Mouse (Mus musculus): ENCODE measurements at regions not wholly inside any gene's neighbourhood (a gene's known extent, or its start where the extent isn't known, plus 50 kb on each side); places are given as distances from the start of the nearest gene placed in this dataset.

DNA sequence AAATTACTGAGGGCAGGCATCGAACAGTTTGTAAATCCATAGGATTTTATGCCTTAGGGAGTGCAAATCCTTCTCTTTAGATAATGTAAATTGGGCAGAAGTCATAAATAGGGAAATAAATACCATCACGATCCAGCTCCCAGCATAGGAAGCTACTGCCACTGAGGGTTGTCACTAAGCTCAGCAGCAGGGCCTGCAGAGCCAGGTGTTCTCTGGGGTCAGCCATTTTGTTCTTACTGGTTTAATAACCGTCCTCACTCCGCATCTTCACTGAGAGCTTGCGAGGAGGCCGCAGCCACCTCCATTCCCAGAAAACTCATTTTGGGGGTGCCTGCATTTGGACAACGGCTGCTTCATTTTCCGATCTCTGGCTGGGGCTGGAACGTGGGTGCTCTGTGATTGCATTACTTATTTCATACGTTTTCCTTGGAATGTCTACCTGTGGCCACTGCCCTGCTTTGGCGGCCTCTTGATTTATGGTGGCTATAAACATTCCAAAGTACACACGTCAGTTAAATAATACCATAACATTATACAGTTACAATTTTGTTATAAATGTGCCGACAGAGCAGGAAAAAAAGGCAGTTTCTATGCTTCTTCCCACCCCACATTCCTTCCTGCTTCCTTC, 97.9 kb upstream of the Stx16 start:
- 0 out of 2 replicates have a peak, but pooled peaks cover 6% of the 10 kb centered on the region for H3K4me1 ChIP-seq (replicated peaks; ENCODE audit: insufficient read depth, low read length)
- no peak overlapping the region for H3K9ac ChIP-seq (ENCODE audit: low read depth, low read length)
- no peaks in the 10 kb centered on the region for H3K27me3 ChIP-seq (ENCODE audit: insufficient read depth, low read length)
- peak overlapping the region; percentile 81 for H3K27ac ChIP-seq
- H3K9me3 ChIP-seq (replicated peaks; ENCODE audit: low read length) = no peaks in the 10 kb centered on the region
- ATAC-seq (replicated peaks; ENCODE audit: low FRiP score, low read depth) = no peak; the same call in 1 of the 2 replicates
- DNase-seq (ENCODE audit: low spot score) = peak; percentile 30
- TF ChIP-seq CTCF (IDR thresholded peaks at IDR 0.05; ENCODE audit: low read depth) = no peak
- no peak overlapping the region for H3K4me2 ChIP-seq (ENCODE audit: low read length)
- H3K36me3 ChIP-seq (ENCODE audit: insufficient read depth, low read length) = no peaks in the 10 kb centered on the region
- WGBS = 41% methylated on average over 13 of the region's 13 CpGs
- no peak overlapping the region for H3K4me3 ChIP-seq (replicated peaks; ENCODE audit: low read depth, low read length)

DNA sequence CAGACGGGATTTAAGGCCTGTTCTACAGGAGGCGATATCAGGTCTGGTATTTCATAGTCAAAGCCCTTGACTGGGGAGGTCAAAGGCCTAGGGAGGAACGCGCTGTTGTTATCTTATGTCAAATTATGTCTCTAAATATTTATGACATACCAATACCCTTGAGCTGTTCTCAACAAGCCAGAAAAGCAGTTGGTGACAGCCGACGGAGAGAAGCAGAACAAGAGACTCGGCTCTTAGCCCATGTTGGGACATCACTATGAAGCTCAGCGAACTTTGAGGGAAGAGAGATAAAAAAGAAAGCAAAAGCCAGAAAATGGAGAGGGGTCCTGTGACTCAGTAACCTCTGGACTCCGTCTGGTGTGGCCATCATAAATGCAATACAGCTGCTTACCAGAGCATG, 95.1 kb upstream of the Stx16 start:
- WGBS = 58% methylated on average over 9 of the region's 9 CpGs
- H3K36me3 ChIP-seq (ENCODE audit: insufficient read depth, low read length) = no peaks in the 10 kb centered on the region
- H3K27me3 ChIP-seq (ENCODE audit: insufficient read depth, low read length) = no peaks in the 10 kb centered on the region
- H3K4me2 ChIP-seq (ENCODE audit: low read length) = no peak overlapping the region
- no peak for DNase-seq (ENCODE audit: low spot score)
- no peak for ATAC-seq (replicated peaks; ENCODE audit: low FRiP score, low read depth)
- H3K27ac ChIP-seq = no peak overlapping the region
- no peak overlapping the region for H3K9ac ChIP-seq (ENCODE audit: low read depth, low read length)
- TF ChIP-seq CTCF (IDR thresholded peaks at IDR 0.05; ENCODE audit: low read depth) = no peak
- H3K9me3 ChIP-seq (replicated peaks; ENCODE audit: low read length) = no peaks in the 10 kb centered on the region
- 0 out of 2 replicates have a peak, but pooled peaks cover 3% of the 10 kb centered on the region for H3K4me1 ChIP-seq (replicated peaks; ENCODE audit: insufficient read depth, low read length)
- H3K4me3 ChIP-seq (replicated peaks; ENCODE audit: low read depth, low read length) = no peak overlapping the region

DNA sequence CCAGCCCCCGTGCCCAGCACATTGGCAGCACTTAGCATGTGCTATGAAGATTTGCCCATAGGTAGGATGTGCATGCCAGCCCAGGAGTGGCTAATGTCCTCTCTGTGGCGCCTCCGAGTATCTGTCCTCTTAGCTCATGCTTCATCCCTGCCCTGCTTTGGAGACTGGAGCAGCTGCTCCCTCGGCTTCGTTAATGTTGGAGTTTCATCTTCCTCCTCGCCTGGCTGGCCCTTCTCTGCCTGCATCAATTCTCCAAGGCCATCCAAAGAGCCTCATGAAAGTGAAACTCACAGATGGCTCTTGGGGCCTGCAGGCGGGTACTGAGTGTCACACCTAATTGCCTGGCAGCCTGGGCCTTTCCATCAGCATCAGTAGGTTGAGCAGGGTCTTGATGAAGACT, 88.6 kb upstream of the Stx16 start:
- no peak for DNase-seq (ENCODE audit: low spot score)

DNA sequence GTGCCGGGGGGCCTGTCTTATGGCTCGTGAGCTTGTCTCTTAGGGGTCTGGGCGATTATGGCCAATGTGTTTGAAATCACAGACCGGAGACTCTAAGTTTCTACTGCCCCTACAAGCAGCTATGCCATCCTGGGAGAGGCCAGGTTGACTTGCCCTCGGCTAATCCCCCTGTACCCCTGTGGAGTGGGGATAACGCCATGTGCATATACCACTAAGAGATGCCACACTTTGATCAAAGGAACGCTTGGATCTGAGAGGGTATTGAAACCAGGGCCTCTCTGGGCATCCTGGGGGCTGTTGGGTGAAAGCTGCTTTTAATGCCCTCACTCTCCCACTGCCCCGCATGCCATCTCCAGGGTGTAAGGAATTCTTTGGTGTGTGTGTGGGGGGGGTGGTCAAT, 88.2 kb upstream of the Stx16 start:
- Histone ChIP-seq H3K4me2 (ENCODE audit: low read length) (no peak overlapping the region), H3K9ac (ENCODE audit: low read depth, low read length) (no peak overlapping the region), H3K27ac (no peak overlapping the region), H3K4me3 (replicated peaks; ENCODE audit: low read depth, low read length) (no peak overlapping the region), H3K27me3 (ENCODE audit: insufficient read depth, low read length) (no peaks in the 10 kb centered on the region), H3K9me3 (replicated peaks; ENCODE audit: low read length) (no peaks in the 10 kb centered on the region), H3K4me1 (replicated peaks; ENCODE audit: insufficient read depth, low read length) (no peaks in the 10 kb centered on the region), H3K36me3 (ENCODE audit: insufficient read depth, low read length) (no peaks in the 10 kb centered on the region)
- 90% methylated on average over 8 of the region's 8 CpGs for WGBS
- TF ChIP-seq CTCF (IDR thresholded peaks at IDR 0.05; ENCODE audit: low read depth) = no peak
- DNase-seq (ENCODE audit: low spot score) (no peak), ATAC-seq (replicated peaks; ENCODE audit: low FRiP score, low read depth) (no peak)

More for the DNA sequence above, 88.6 kb upstream of the Stx16 start:
- no peak for ATAC-seq (replicated peaks; ENCODE audit: low FRiP score, low read depth)
- Histone ChIP-seq H3K9ac (ENCODE audit: low read depth, low read length) (no peak overlapping the region), H3K4me1 (replicated peaks; ENCODE audit: insufficient read depth, low read length) (no peaks in the 10 kb centered on the region), H3K27ac (no peak overlapping the region), H3K27me3 (ENCODE audit: insufficient read depth, low read length) (no peaks in the 10 kb centered on the region), H3K9me3 (replicated peaks; ENCODE audit: low read length) (no peaks in the 10 kb centered on the region), H3K4me2 (ENCODE audit: low read length) (no peak overlapping the region), H3K36me3 (ENCODE audit: insufficient read depth, low read length) (no peaks in the 10 kb centered on the region), H3K4me3 (replicated peaks; ENCODE audit: low read depth, low read length) (no peak overlapping the region)
- WGBS = 86% methylated on average over 7 of the region's 7 CpGs
- TF ChIP-seq CTCF (IDR thresholded peaks at IDR 0.05; ENCODE audit: low read depth) = no peak

DNA sequence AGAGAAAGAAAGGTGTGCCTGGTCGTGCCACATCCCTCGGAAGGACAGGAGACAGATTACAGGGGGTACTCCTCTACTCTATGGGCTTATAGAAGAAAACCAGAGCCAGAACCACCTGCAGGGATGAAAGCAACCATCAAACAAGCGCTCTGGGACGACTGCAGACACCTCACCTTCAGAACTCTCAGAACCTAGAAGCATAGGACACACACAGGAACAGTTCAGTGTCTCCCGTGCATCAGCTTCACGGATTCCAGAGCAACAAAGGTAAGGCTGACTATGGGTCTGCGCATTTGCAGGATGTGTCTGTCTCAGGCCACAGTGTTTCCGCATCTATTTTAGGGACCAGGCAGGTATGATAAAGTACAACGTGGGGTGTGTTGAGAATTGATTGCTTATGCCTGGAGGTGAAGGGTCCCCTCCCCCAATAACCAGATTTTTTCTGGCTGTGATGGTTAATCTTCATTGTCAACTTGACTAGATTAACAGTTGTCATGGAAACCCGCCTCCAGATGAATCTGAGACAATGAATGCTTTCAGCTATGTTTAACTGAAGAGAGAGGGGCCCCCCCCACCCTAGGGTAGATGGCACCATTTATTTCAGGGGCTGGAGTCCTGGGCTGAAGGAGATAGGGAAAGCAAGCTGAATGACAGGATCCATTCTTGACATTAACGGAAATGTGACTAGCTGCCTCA, 87.3 kb upstream of the Stx16 start:
- Histone ChIP-seq H3K36me3 (ENCODE audit: insufficient read depth, low read length) (no peaks in the 10 kb centered on the region), H3K9ac (ENCODE audit: low read depth, low read length) (no peak overlapping the region), H3K4me1 (replicated peaks; ENCODE audit: insufficient read depth, low read length) (no peaks in the 10 kb centered on the region), H3K27me3 (ENCODE audit: insufficient read depth, low read length) (no peaks in the 10 kb centered on the region), H3K4me3 (replicated peaks; ENCODE audit: low read depth, low read length) (no peak overlapping the region), H3K4me2 (ENCODE audit: low read length) (no peak overlapping the region), H3K27ac (no peak overlapping the region), H3K9me3 (replicated peaks; ENCODE audit: low read length) (no peaks in the 10 kb centered on the region)
- DNase-seq (ENCODE audit: low spot score) = no peak
- TF ChIP-seq CTCF (IDR thresholded peaks at IDR 0.05; ENCODE audit: low read depth) = no peak
- 86% methylated on average over 11 of the region's 11 CpGs for WGBS
- no peak for ATAC-seq (replicated peaks; ENCODE audit: low FRiP score, low read depth)

DNA sequence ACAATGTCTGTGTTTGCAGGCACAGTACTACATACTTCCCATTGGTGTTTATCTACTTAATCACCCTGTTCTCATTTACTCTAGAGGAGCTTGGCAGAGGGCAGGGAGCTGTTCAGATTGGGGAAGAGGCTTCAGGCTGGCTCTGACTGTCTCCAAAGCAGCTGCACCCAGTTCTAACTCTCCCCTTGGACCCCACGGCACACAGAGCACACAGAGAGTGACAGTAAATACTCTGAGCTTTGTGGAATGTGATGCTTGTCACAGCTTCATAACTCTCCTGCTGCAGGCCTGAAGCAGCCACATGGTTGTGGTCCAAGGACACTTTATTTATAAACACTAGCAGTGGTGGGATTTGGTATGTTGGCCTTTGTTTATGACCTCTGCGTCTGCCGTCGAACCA, 85.4 kb upstream of the Stx16 start:
- no peaks in the 10 kb centered on the region for H3K36me3 ChIP-seq (ENCODE audit: insufficient read depth, low read length)
- no peaks in the 10 kb centered on the region for H3K27me3 ChIP-seq (ENCODE audit: insufficient read depth, low read length)
- no peak for TF ChIP-seq CTCF (IDR thresholded peaks at IDR 0.05; ENCODE audit: low read depth)
- DNase-seq (ENCODE audit: low spot score) = peak; percentile 33
- 0 out of 2 replicates have a peak, but pooled peaks cover 5% of the 10 kb centered on the region for H3K4me1 ChIP-seq (replicated peaks; ENCODE audit: insufficient read depth, low read length)
- H3K4me3 ChIP-seq (replicated peaks; ENCODE audit: low read depth, low read length) = no peak overlapping the region
- no peaks in the 10 kb centered on the region for H3K9me3 ChIP-seq (replicated peaks; ENCODE audit: low read length)
- 58% methylated on average over 4 of the region's 4 CpGs for WGBS
- H3K4me2 ChIP-seq (ENCODE audit: low read length) = no peak overlapping the region
- ATAC-seq (replicated peaks; ENCODE audit: low FRiP score, low read depth) = no peak
- no peak overlapping the region for H3K9ac ChIP-seq (ENCODE audit: low read depth, low read length)
- H3K27ac ChIP-seq = no peak overlapping the region

Data from kidney, postnatal 0 days (tissue).